ENCODE assay signal across 26 mouse cellular contexts in the genomic region with DNA sequence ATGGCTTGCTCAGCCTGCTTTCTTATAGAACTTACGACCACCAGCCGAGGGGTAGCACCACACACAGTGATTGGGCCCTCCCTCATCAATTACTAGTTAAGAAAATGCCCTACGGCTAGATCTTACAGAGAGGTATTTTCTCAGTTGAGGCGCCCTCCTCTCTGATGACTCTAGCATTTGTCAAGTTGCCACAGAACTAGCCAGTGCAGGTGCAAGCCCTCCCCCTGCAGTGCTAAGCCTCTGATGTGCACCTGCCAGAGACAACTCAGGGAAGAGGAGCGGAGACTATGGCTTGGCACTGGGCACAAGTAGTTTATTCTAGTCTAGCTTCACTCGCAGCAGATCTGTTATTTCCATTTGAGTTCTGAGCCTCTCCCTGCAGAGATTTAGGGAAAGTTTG. TPM values are rescaled to one million over a fixed set of nuclear protein-coding genes. Genes with fewer than 3 reads are reported as not detected.
DNase-seq lines count a peak whose midpoint lies in the region; ATAC-seq lines count a peak whose summit lies in the region.
"Had no signal": no experiment of that assay in that cellular context is flagged by ENCODE, and none has a peak within 500 bp of the region (broad histone marks: within the 10 kb centered on the region; RNA-seq: fewer than 3 reads in every experiment).

No protein-coding gene starts in this region.

- H3K27ac ChIP-seq in midbrain, embryonic 11.5 days (ENCODE audit: low read depth, low read length), result no peak overlapping the region
- no peak overlapping the region for H3K27ac ChIP-seq in midbrain, embryonic 15.5 days
- no peak overlapping the region for H3K27ac ChIP-seq in forebrain, embryonic 14.5 days (ENCODE audit: low read depth, low read length)
- H3K27ac ChIP-seq: embryonic facial prominence, embryonic 15.5 days; forebrain, embryonic 10.5 days; heart, embryonic 15.5 days; hindbrain, embryonic 12.5 days had no signal

- H3K4me3 ChIP-seq in midbrain, embryonic 11.5 days (ENCODE audit: low read depth, low read length), result no peak overlapping the region
- no peak overlapping the region for H3K4me3 ChIP-seq in midbrain, embryonic 15.5 days
- no peak overlapping the region for H3K4me3 ChIP-seq in forebrain, embryonic 14.5 days (ENCODE audit: low read depth, low read length)
- H3K4me3 ChIP-seq: embryonic facial prominence, embryonic 15.5 days; erythroblast, embryonic 14.5 days; forebrain, embryonic 10.5 days; heart, embryonic 15.5 days; hindbrain, embryonic 12.5 days had no signal

- no peaks in the 10 kb centered on the region for H3K4me1 ChIP-seq in midbrain, embryonic 11.5 days (ENCODE audit: control insufficient read depth, insufficient read depth, low read length)
- H3K4me1 ChIP-seq in midbrain, embryonic 15.5 days, result 0 out of 2 replicates have a peak, but pooled peaks cover 10% of the 10 kb centered on the region
- H3K4me1 ChIP-seq in forebrain, embryonic 14.5 days (ENCODE audit: control insufficient read depth, insufficient read depth, low read length), result no peaks in the 10 kb centered on the region; the same call in 1 of the 2 replicates
- H3K4me1 ChIP-seq: heart, embryonic 15.5 days had no signal

- H3K36me3 ChIP-seq in midbrain, embryonic 11.5 days (ENCODE audit: control insufficient read depth, insufficient read depth, low read length), result no peaks in the 10 kb centered on the region
- no peaks in the 10 kb centered on the region for H3K36me3 ChIP-seq in midbrain, embryonic 15.5 days (replicated peaks)
- no peaks in the 10 kb centered on the region for H3K36me3 ChIP-seq in forebrain, embryonic 14.5 days (ENCODE audit: control insufficient read depth, insufficient read depth, low read length)
- H3K36me3 ChIP-seq: embryonic facial prominence, embryonic 15.5 days; forebrain, embryonic 10.5 days; heart, embryonic 15.5 days; hindbrain, embryonic 12.5 days had no signal

- H3K9me3 ChIP-seq in midbrain, embryonic 11.5 days (ENCODE audit: control insufficient read depth, low read length), result no peaks in the 10 kb centered on the region
- H3K9me3 ChIP-seq in midbrain, embryonic 15.5 days, result no peaks in the 10 kb centered on the region
- H3K9me3 ChIP-seq in forebrain, embryonic 14.5 days (replicated peaks; ENCODE audit: control insufficient read depth, low read length), result no peaks in the 10 kb centered on the region
- H3K9me3 ChIP-seq: embryonic facial prominence, embryonic 15.5 days; forebrain, embryonic 10.5 days; heart, embryonic 15.5 days; hindbrain, embryonic 12.5 days had no signal

- H3K4me2 ChIP-seq in midbrain, embryonic 11.5 days, result no peak overlapping the region
- H3K4me2 ChIP-seq in midbrain, embryonic 15.5 days, result no peak overlapping the region
- H3K4me2 ChIP-seq in forebrain, embryonic 14.5 days (ENCODE audit: low read length), result no peak overlapping the region
- H3K4me2 ChIP-seq: embryonic facial prominence, embryonic 15.5 days; heart, embryonic 11.5 days; heart, embryonic 15.5 days; hindbrain, embryonic 12.5 days had no signal

- no peak overlapping the region for H3K9ac ChIP-seq in midbrain, embryonic 11.5 days (ENCODE audit: low read length)
- no peak overlapping the region for H3K9ac ChIP-seq in midbrain, embryonic 15.5 days
- no peak overlapping the region for H3K9ac ChIP-seq in forebrain, embryonic 14.5 days (ENCODE audit: low read length)
- H3K9ac ChIP-seq: embryonic facial prominence, embryonic 15.5 days; heart, embryonic 15.5 days; hindbrain, embryonic 12.5 days had no signal

- no peak for ATAC-seq in midbrain, embryonic 11.5 days (ENCODE audit: low FRiP score)
- no peak for ATAC-seq in midbrain, embryonic 15.5 days (replicated peaks)
- ATAC-seq in activated CD4-positive, CD25-positive, alpha-beta regulatory T cell, adult 4 months, result no peak
- no peak for ATAC-seq in forebrain, embryonic 14.5 days
- ATAC-seq: CD4-positive, CD25-positive, alpha-beta regulatory T cell, adult 4 months; forebrain, embryonic 16.5 days; hindbrain, embryonic 16.5 days; inflammation-experienced regulatory T-cells, adult 6 months had no signal

- H3K27me3 ChIP-seq in midbrain, embryonic 11.5 days (ENCODE audit: control insufficient read depth, insufficient read depth, low read length), result no peaks in the 10 kb centered on the region
- H3K27me3 ChIP-seq in midbrain, embryonic 15.5 days (replicated peaks), result no peaks in the 10 kb centered on the region
- H3K27me3 ChIP-seq in forebrain, embryonic 14.5 days (replicated peaks; ENCODE audit: control insufficient read depth, insufficient read depth, low read length), result no peaks in the 10 kb centered on the region
- H3K27me3 ChIP-seq: embryonic facial prominence, embryonic 15.5 days; heart, embryonic 15.5 days; hindbrain, embryonic 12.5 days had no signal

- WGBS in midbrain, embryonic 11.5 days, result 56% methylated on average over 6 of the region's 6 CpGs
- WGBS in midbrain, embryonic 15.5 days, result 64% methylated on average over 6 of the region's 6 CpGs
- 49% methylated on average over 6 of the region's 6 CpGs for WGBS in forebrain, embryonic 14.5 days

- DNase-seq in midbrain, embryonic 11.5 days (ENCODE audit: low spot score, missing footprints), result peak; percentile 59
- DNase-seq in naive thymus-derived CD4-positive, alpha-beta T cell, adult 2 months (ENCODE audit: low read depth), result peak; percentile 49
- DNase-seq in thymus, postnatal 10 days (ENCODE audit: low spot score in 2 of 2), result peak; percentile 73 to 76
- peak; percentile 69 for DNase-seq in thymus, postnatal 4 days
- no peak for DNase-seq in right cerebral cortex, postnatal 10 days (ENCODE audit: low spot score in 2 of 2)
- DNase-seq in forebrain, embryonic 14.5 days (ENCODE audit: low spot score), result no peak
- DNase-seq: adrenal gland, postnatal 36 days; cerebellum, adult 11 months; cerebellum, adult 8-10 months; cerebellum, postnatal 14 days; embryo, embryonic 11 days; gastrocnemius, postnatal 10 days; heart, adult 18-20 months; heart, postnatal 4 days had no signal

RNA-seq across cellular contexts. Expression of gene Trub1, which starts 21.2 kb away (rescaled TPM):
- 16.0 and 16.4 TPM in 2 replicates for polyA plus RNA-seq in midbrain, embryonic 11.5 days (2014; fragmentation: Nextera tagmentation; extraction: Ambion mirVana)
- polyA plus RNA-seq in midbrain, embryonic 15.5 days (2015; fragmentation: Nextera tagmentation; extraction: Ambion mirVana), result 15.9 and 16.7 TPM in 2 replicates
- 1 to 10 TPM; 5.7 to 9.7 TPM for polyA plus RNA-seq in activated CD4-positive, CD25-positive, alpha-beta regulatory T cell, adult 4 months (2017; shearing (Covaris generic))
- 14.9 and 15.4 TPM in 2 replicates for polyA plus RNA-seq in forebrain, embryonic 14.5 days (2014; fragmentation: Nextera tagmentation; extraction: Ambion mirVana)

Comparison
In these comparisons a context has a peak if more than half of its experiments do, and no peak if none do; other contexts are left out.
1. DNase-seq: peak in midbrain, embryonic 11.5 days (single experiment), naive thymus-derived CD4-positive, alpha-beta T cell, adult 2 months (single experiment), thymus, postnatal 10 days (2 of 2) and thymus, postnatal 4 days (single experiment); none in right cerebral cortex, postnatal 10 days (0 of 2) and forebrain, embryonic 14.5 days (single experiment).